Mouse (Mus musculus): ENCODE measurements around the gene Vmn2r89. TPM values are rescaled to one million over a fixed set of nuclear protein-coding genes. Genes with fewer than 3 reads are reported as not detected.
"Not testable (repeated sequence)": the region's sequence is repeated elsewhere in the genome, so short reads cannot be mapped to it uniquely, and the experiment has no call there.

The Vmn2r89 gene
- not detected for total RNA-seq (2022)

GRCm38 (mm10) chr14:51451557-51451956 lies at the start of gene Vmn2r89:
Gene Vmn2r89 (plus strand): TSS chr14:51451857.
- DNase-seq (ENCODE audit: low spot score in 2 of 2): not testable (repeated sequence)

- no peak for DNase-seq (ENCODE audit: low spot score in 2 of 2)
Observed at GRCm38 (mm10) chr14:51410520-51410919, 41.1 kb upstream of the Vmn2r89 start, which contains the start of gene Vmn2r88. Gene Vmn2r88 (plus strand): TSS chr14:51410820.

DNA sequence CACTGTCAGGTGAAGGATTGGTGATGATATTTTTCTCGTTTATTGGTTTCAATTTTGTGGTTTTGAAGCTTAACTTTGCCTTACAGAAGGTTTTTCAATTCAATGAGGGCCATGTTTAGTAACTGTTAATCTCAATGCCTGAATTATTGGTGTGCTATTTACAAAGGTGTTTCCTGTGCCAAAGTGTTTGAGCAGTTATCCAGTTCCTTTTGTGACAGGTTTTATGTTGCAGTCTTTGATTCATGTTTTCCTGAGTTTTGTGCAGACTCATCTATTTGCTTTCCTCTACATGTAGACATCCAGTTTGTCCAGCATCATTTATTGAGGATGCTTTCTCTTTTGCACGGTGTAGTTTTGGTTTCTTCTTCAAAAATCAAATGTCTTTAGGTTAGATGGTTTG lies 27.8 kb upstream of the Vmn2r89 start:
- no peak for DNase-seq (ENCODE audit: low spot score in 2 of 2)

- DNase-seq (ENCODE audit: low spot score in 2 of 2): not testable (repeated sequence)
Observed at GRCm38 (mm10) chr14:51430138-51430537, 21.5 kb upstream of the Vmn2r89 start.

DNA sequence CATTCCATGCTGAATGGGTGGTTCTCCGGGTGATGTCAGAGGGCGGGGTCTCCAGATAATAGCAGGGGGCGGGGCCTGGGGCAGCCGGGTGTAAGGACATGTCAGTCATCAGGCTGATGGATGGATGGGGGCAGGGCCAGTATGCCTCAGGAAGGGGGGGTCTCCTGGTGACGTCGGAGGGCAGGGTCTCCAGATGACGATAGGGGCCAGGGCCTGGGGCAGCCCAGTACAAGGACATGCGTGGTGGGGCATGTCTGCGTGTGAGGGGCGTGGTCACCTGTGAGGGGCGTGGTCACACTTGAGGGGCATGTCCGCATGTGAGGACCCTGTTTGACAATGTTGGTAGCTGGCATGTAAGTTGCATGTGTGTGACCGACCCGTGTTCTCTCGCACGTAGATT lies 17.1 kb upstream of the Vmn2r89 start:
- DNase-seq (ENCODE audit: low spot score in 2 of 2): no peak

DNA sequence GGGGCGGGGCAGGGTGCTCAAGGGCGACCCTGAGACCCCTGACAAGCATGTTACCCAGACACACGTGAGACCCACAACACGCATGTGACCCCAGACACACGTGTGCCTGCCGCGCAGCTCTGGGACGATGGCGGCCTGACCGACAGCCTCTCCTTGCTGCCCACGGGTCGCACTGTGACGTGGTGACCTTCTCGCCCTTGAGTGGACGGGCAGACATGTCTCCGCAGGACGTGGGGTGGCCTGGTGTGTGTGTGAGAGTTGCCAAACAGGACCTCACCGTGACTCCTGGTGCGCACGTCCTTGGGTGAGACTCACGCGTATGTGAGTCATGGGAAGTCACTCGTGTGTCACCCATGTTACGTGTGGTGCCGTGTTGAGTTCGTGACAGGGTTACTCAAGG lies 16.6 kb upstream of the Vmn2r89 start:
- DNase-seq (ENCODE audit: low spot score in 2 of 2): no peak

DNA sequence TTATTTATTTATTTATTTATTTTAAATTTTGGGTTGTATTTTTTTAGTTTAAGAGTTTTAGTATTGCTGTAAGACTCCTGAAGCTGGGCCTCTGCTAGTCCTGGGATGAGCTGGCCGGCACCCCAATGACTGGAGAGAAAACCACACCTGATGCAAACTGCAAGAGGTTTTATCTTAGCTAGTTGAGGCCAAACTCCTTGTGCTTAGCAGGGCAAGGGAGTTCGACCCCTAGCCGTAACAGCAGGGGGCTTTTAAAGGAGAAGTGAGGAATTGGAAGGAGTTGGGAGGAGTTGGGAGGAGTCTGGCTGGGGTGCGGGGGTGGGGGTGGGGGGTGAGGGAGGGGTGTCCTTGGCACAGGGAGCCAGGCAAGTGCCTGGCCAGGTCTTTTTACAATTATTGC lies 12.7 kb upstream of the Vmn2r89 start:
- DNase-seq (ENCODE audit: low spot score in 2 of 2): no peak

- DNase-seq (ENCODE audit: low spot score in 2 of 2): not testable (repeated sequence)
Observed at GRCm38 (mm10) chr14:51480278-51480677, 28.6 kb downstream of the Vmn2r89 start.

DNA sequence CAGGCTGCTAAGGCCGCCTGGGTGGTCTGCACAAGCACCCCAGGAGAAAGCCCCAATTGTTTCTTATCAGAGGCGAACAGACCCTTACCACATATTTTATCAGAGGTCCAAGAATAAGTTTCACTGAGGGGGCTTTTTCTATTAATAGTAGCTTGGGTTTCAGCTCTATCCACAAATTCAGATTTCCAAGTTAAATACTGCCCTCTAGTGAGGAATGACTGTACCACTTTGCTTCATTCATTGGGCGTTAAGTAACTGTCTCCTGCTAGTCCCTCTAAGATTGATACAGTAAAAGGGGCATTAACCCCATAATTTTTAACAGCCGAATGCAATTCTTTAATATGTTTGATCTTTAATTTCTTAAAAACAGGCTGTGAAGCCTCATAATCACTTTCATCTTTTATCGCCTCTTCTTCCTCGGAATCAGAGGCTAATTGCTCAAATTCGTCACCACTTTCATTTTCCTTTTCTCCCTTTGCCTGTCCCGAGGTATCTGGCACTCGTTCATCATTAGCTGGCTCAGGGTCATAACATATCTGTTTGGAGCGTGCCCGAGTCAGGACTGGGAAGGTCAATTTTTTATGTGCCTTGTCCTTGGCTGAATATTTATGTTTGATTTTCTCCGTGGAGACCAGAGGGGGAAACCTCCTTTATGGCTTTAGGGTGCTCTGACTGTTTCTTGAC lies 29.8 kb downstream of the Vmn2r89 start:
- not testable (repeated sequence) for DNase-seq (ENCODE audit: low spot score in 2 of 2)

- no peak for DNase-seq (ENCODE audit: low spot score in 2 of 2)
Observed at GRCm38 (mm10) chr14:51482051-51482715, 30.5 kb downstream of the Vmn2r89 start.

DNA sequence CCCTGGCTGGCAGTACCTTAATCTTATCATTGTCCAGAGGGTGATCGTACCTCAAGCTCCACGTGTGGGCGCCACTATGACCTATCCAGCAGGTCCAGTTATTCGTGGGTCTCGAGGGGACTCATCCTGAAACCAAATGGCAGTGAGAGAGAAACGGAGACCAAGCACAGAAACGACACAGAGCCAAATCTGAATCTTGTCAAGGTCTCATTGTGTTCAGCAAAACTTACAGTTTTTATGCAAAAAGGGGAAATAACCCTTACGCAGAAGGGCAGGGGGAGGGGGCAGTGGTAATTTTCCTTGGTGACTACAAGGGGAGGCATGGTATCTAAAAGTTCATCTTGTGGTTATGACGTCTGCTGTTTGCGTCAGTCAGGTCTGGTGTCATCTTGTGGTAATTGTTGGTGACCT lies 31.3 kb downstream of the Vmn2r89 start:
- DNase-seq (ENCODE audit: low spot score in 2 of 2): not testable (repeated sequence)

DNA sequence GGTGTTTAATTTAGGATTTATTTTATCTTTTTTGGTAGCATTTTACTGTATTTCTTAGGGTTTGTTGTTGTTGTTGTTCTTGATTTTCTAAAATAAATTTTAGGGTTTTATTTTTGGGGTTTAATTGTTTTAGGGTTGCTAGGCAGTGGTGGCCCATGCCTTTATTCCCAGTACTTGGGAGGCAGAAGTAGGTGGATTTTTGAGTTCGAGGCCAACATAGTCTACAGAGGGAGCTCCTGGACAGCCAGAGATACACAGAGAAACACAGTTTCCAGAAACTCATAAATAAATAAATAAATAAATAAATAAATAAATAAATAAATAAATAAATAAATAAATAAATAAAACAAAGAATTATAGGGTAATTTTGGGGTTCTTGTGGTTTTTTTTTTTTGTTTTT lies 32.0 kb downstream of the Vmn2r89 start:
- DNase-seq (ENCODE audit: low spot score in 2 of 2): no peak

GRCm38 (mm10) chr14:51486111-51486510 lies 34.5 kb downstream of the Vmn2r89 start:
- no peak for DNase-seq (ENCODE audit: low spot score in 2 of 2)

DNA sequence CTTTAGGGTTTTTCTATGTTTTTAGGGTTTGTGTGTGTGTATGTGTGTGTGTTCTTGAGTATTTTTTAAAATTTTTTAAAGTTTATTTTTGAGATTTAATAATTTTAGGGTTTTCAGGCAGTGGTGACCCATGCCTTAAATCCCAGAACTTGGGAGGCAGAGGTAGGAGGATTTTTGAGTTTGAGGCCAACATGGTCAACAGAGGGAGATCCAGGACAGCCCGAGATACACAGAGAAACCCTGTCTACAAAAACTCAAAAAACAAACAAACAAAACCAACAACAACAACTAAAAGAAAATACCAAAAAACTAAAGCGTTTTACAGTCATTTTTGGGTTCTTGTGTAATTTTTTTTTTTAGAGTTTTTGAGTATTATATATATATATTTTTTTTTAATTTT lies 44.1 kb downstream of the Vmn2r89 start:
- no peak for DNase-seq (ENCODE audit: low spot score in 2 of 2)

DNA sequence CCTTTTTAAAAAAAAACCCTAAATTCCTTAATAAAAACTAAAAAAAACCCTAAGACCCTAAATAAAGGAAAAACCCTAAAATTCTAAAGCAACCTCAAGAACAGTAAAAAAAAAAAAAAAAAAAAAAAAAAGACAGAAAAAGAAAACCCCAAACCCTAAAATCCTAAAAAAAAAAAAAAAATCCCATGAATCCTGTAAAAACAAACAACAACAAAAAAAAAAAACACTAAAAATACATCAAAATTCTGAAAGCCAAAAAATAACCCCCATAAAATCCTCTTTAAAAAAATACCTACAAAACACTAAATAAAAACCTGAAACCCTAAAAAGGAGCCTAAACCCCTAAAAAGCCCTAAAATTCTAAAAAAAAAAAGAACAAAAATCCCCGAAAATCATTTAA lies 45.3 kb downstream of the Vmn2r89 start:
- no peak for DNase-seq (ENCODE audit: low spot score in 2 of 2)

DNA sequence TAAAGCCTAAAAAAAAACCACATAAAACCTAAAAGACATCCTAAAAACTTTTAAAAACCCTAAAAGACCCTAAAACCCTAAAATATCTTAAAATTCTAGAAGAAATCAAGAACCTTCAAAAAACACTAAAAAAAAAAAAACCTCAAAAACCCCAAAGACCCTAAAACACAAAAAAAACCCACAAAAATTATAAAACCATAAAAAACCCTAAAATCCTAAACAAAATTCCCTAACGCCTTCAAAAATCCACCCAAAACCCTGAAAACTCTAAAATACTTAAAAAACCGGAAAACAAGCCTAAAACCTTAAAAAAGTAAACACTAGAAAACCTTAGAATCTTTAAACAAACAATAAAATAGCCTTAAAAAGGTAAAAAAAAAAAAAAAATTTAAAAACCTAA lies 46.3 kb downstream of the Vmn2r89 start:
- no peak for DNase-seq (ENCODE audit: low spot score in 2 of 2)

- no peak for DNase-seq (ENCODE audit: low spot score in 2 of 2)
Observed at GRCm38 (mm10) chr14:51499707-51500275, 48.1 kb downstream of the Vmn2r89 start.

GRCm38 (mm10) chr14:51500461-51500860 lies 48.8 kb downstream of the Vmn2r89 start:
- no peak for DNase-seq (ENCODE audit: low spot score in 2 of 2)

DNA sequence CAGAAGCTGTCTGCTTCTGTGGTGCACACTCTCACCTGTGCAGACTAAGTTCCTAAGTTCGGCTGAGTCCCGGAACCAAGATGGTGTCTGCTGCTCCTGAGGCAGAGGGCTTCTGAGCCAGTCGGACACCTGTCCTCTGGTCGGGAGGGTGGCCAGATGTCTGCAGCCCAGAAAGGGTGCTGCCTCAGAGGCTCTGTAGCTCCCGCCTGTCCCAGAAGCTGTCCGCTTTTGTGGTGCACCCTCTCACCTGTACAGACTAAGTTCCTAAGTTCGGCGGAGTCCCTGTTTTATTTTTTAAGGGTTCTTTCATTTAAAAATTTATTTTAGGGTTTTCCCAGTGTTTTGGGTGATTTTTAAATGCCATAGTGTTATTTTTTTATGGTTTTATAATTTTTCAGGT lies 55.8 kb downstream of the Vmn2r89 start:
- DNase-seq (ENCODE audit: low spot score in 2 of 2): no peak

Data from gastrocnemius, adult 8-10 months (tissue).